Mouse (Mus musculus) thymus, adult 2 months (tissue): ENCODE results near the gene Timm10. TPM values are rescaled to one million over a fixed set of nuclear protein-coding genes. Genes with fewer than 3 reads are reported as not detected.

Source experiments
- DNase-seq: peaks from one replicate; pipeline ENCODE4 v3.0.0; 2021
- H3K27ac ChIP-seq: fragments of 200-500 bp; 2 replicates; pipeline ENCODE4 v1.5.1; 2012; ENCODE audit warnings: low read length, control low read depth; ENCODE audit not compliant: control insufficient read depth, insufficient read depth
- H3K27me3 ChIP-seq: fragments of 200-500 bp; 2 replicates; pipeline ENCODE4 v1.6.1; 2012; ENCODE audit warnings: mild to moderate bottlenecking, low read length, moderate library complexity, mixed read lengths; ENCODE audit not compliant: control insufficient read depth, insufficient read depth
- H3K36me3 ChIP-seq: fragments of 200-500 bp; 2 replicates; pipeline ENCODE4 v1.6.1; 2012; ENCODE audit warnings: mild to moderate bottlenecking, low read length, moderate library complexity; ENCODE audit not compliant: control insufficient read depth, insufficient read depth
- H3K4me1 ChIP-seq: fragments of 200-500 bp; replicated peaks from 2 replicates; pipeline ENCODE4 v1.6.1; 2012; ENCODE audit warnings: low read length; ENCODE audit not compliant: control insufficient read depth, insufficient read depth
- H3K4me3 ChIP-seq: fragments of 200-500 bp; 2 replicates; pipeline ENCODE4 v1.5.1; 2012; ENCODE audit warnings: mild to moderate bottlenecking, low read length, control low read depth, moderate library complexity; ENCODE audit not compliant: control insufficient read depth, insufficient read depth
- CTCF ChIP-seq: fragments of 200-500 bp; IDR thresholded peaks from 2 replicates; pipeline ENCODE4 v1.5.1; 2012; ENCODE audit warnings: mild to moderate bottlenecking, control low read depth, low read length, moderate library complexity, borderline replicate concordance; ENCODE audit not compliant: control insufficient read depth, poor library complexity, insufficient read depth; ENCODE audit errors: extremely low read depth
- POLR2A ChIP-seq: fragments of 200-500 bp; IDR thresholded peaks from 2 replicates; pipeline ENCODE4 v1.6.1; 2012; ENCODE audit warnings: mild to moderate bottlenecking, low read length, control low read depth, moderate library complexity; ENCODE audit not compliant: control insufficient read depth, poor library complexity, insufficient read depth; ENCODE audit errors: extremely low read depth
- WGBS: fragments of 180-500 bp; shearing (Covaris S2); methylation state at CpG from one replicate; pipeline ENCODE4 v1.1.7; 2018; 5-methylcytosine and 5-hydroxymethylcytosine counted together
- polyA plus RNA-seq: library from polyadenylated mRNA; depleted of rRNA; stranded (reverse); fragments of >200 nt; gene quantifications from 2 replicates; pipeline ENCODE4 v1.2.3, GENCODE M21; 2012

The Timm10 gene
- polyA plus RNA-seq, 1 experiment = 29.0 TPM

GRCm38 (mm10) chr2:84790418-84790817 lies 36.4 kb upstream of the Timm10 start:
- TF ChIP-seq CTCF (no peak), POLR2A (no peak)
- no peak for DNase-seq
- WGBS = 87% methylated on average over 9 of the region's 9 CpGs
- no peaks in the 10 kb centered on the region for H3K4me1 ChIP-seq
- H3K27me3 ChIP-seq = no peaks in the 10 kb centered on the region
- no peaks in the 10 kb centered on the region for H3K36me3 ChIP-seq
- no peak overlapping the region for H3K4me3 ChIP-seq
- no peak overlapping the region for H3K27ac ChIP-seq

GRCm38 (mm10) chr2:84792516-84792915 lies 34.3 kb upstream of the Timm10 start:
- Histone ChIP-seq H3K4me3 (no peak overlapping the region), H3K4me1 (no peaks in the 10 kb centered on the region), H3K36me3 (no peaks in the 10 kb centered on the region), H3K27ac (no peak overlapping the region), H3K27me3 (no peaks in the 10 kb centered on the region)
- no peak for DNase-seq
- WGBS = 94% methylated on average over 3 of the region's 3 CpGs
- no peak for TF ChIP-seq POLR2A
- TF ChIP-seq CTCF = no peak

- no peak overlapping the region for H3K4me3 ChIP-seq
- no peak overlapping the region for H3K27ac ChIP-seq
- peaks cover 1% of the 10 kb centered on the region for H3K4me1 ChIP-seq
- no peak for DNase-seq
- H3K27me3 ChIP-seq = no peaks in the 10 kb centered on the region
- H3K36me3 ChIP-seq = no peaks in the 10 kb centered on the region
- TF ChIP-seq POLR2A (no peak), CTCF (no peak)
- 96% methylated on average over 3 of the region's 3 CpGs for WGBS
These were observed 33.6 kb upstream of the Timm10 start for GRCm38 (mm10) chr2:84793154-84793553.

GRCm38 (mm10) chr2:84793871-84794270 lies 32.9 kb upstream of the Timm10 start:
- TF ChIP-seq POLR2A (no peak), CTCF (no peak)
- no peak overlapping the region for H3K27ac ChIP-seq
- 53% methylated on average over 3 of the region's 3 CpGs for WGBS

GRCm38 (mm10) chr2:84797833-84798492 lies 28.8 kb upstream of the Timm10 start:
- WGBS = 12% methylated on average over 13 of the region's 13 CpGs
- H3K4me3 ChIP-seq = peak overlapping the region; percentile 53; the same call in 1 of the 2 replicates
- TF ChIP-seq CTCF (peak; percentile 20; the same call in 1 of the 2 replicates), POLR2A (no peak)
- no peak overlapping the region for H3K27ac ChIP-seq
- H3K4me1 ChIP-seq = peaks cover 10% of the 10 kb centered on the region
- H3K27me3 ChIP-seq = no peaks in the 10 kb centered on the region
- H3K36me3 ChIP-seq = no peaks in the 10 kb centered on the region
- DNase-seq = peak; percentile 38

More at GRCm38 (mm10) chr2:84793871-84794270, 32.9 kb upstream of the Timm10 start:
- H3K27me3 ChIP-seq = no peaks in the 10 kb centered on the region
- DNase-seq = no peak
- no peak overlapping the region for H3K4me3 ChIP-seq
- peaks cover 8% of the 10 kb centered on the region for H3K4me1 ChIP-seq
- H3K36me3 ChIP-seq = no peaks in the 10 kb centered on the region

- no peak; the same call in 1 of the 2 replicates for TF ChIP-seq CTCF
- no peak for TF ChIP-seq POLR2A
- H3K4me3 ChIP-seq = peak within 1 kb of the TSS; percentile 53
- no peaks in the 10 kb centered on the region for H3K27me3 ChIP-seq
- no peaks in the 10 kb centered on the region for H3K36me3 ChIP-seq
- 2% methylated on average over 21 of the region's 21 CpGs for WGBS
- peaks cover 10% of the 10 kb centered on the region for H3K4me1 ChIP-seq
- DNase-seq = peak; percentile 36
- no peak within 1 kb of the TSS for H3K27ac ChIP-seq
These were observed 28.3 kb upstream of the Timm10 start, which contains the start of gene Ube2l6 for GRCm38 (mm10) chr2:84798493-84798921. Ube2l6 (plus strand) TSS chr2:84798828.
